Mouse (Mus musculus) right cerebral cortex, postnatal 36 days (tissue): Measurements from ENCODE around the gene Slc29a4.

Source experiments
- DNase-seq, 2 experiments: peaks; one replicate each; pipeline ENCODE4 v3.0.0; 2022; ENCODE audit warnings: low spot score in 2 of 2, mixed read lengths in 1 of 2

The Slc29a4 gene

GRCm38 (mm10) chr5:142696258-142696657 lies 3.9 kb downstream of the Slc29a4 start:
- DNase-seq, result no peak

GRCm38 (mm10) chr5:142696865-142697264 lies 4.6 kb downstream of the Slc29a4 start:
- peak; percentile 77 to 88 for DNase-seq

- DNase-seq, result no peak
Observed at GRCm38 (mm10) chr5:142697742-142698141, 5.4 kb downstream of the Slc29a4 start.

- DNase-seq, result no peak
Observed at GRCm38 (mm10) chr5:142700842-142701589, 8.7 kb downstream of the Slc29a4 start.

- no peak for DNase-seq
Observed at GRCm38 (mm10) chr5:142701651-142702510, 9.6 kb downstream of the Slc29a4 start.

- DNase-seq, result no peak
Observed at GRCm38 (mm10) chr5:142702511-142703138, 10.3 kb downstream of the Slc29a4 start.

GRCm38 (mm10) chr5:142703569-142703968 lies 11.3 kb downstream of the Slc29a4 start:
- DNase-seq, result peak in 1 of 2 experiments; percentile 35

- no peak for DNase-seq
Observed at GRCm38 (mm10) chr5:142707709-142708108, 15.4 kb downstream of the Slc29a4 start.

- DNase-seq, result no peak
Observed at GRCm38 (mm10) chr5:142709436-142709835, 17.1 kb downstream of the Slc29a4 start.

- no peak for DNase-seq
Observed at GRCm38 (mm10) chr5:142712373-142712772, 20.1 kb downstream of the Slc29a4 start.

- no peak for DNase-seq
Observed at GRCm38 (mm10) chr5:142713966-142714365, 21.7 kb downstream of the Slc29a4 start.

GRCm38 (mm10) chr5:142715059-142715458 lies 22.7 kb downstream of the Slc29a4 start:
- no peak for DNase-seq

- DNase-seq, result no peak
Observed at GRCm38 (mm10) chr5:142716056-142716455, 23.7 kb downstream of the Slc29a4 start.

- DNase-seq, result peak; percentile 54 to 63
Observed at GRCm38 (mm10) chr5:142718037-142718436, 25.7 kb downstream of the Slc29a4 start.

GRCm38 (mm10) chr5:142718486-142718885 lies 26.2 kb downstream of the Slc29a4 start:
- DNase-seq, result no peak

- DNase-seq, result no peak
Observed at GRCm38 (mm10) chr5:142719897-142720296, 27.6 kb downstream of the Slc29a4 start.

- DNase-seq, result no peak
Observed at GRCm38 (mm10) chr5:142723520-142724133, 31.3 kb downstream of the Slc29a4 start.

GRCm38 (mm10) chr5:142724265-142724664 lies 32.0 kb downstream of the Slc29a4 start:
- no peak for DNase-seq

GRCm38 (mm10) chr5:142726748-142727147 lies 34.4 kb downstream of the Slc29a4 start:
- DNase-seq, result no peak

- no peak for DNase-seq
Observed at GRCm38 (mm10) chr5:142728301-142728700, 36.0 kb downstream of the Slc29a4 start.

GRCm38 (mm10) chr5:142730295-142730694 lies 38.0 kb downstream of the Slc29a4 start:
- DNase-seq, result no peak

GRCm38 (mm10) chr5:142731916-142732315 lies 39.6 kb downstream of the Slc29a4 start:
- DNase-seq, result no peak
